Mouse (Mus musculus) Muller cell, postnatal 12 days (primary cell): ENCODE results near the gene Vps11.
A peak's percentile ranks its signal among the peaks of the same experiment; 100 is the strongest.
"Not testable (repeated sequence)": the region's sequence is repeated elsewhere in the genome, so short reads cannot be mapped to it uniquely, and the experiment has no call there.

Experiments
- DNase-seq: peaks from one replicate; pipeline ENCODE4 v3.0.0-alpha.2; 2015; ENCODE audit errors: inconsistent ontology term

The Vps11 gene

GRCm38 (mm10) chr9:44376141-44376540 lies 14.7 kb upstream of the Vps11 start:
- DNase-seq: no peak

- peak; percentile 25 for DNase-seq
Measured at GRCm38 (mm10) chr9:44373386-44373785, 11.9 kb upstream of the Vps11 start.

DNA sequence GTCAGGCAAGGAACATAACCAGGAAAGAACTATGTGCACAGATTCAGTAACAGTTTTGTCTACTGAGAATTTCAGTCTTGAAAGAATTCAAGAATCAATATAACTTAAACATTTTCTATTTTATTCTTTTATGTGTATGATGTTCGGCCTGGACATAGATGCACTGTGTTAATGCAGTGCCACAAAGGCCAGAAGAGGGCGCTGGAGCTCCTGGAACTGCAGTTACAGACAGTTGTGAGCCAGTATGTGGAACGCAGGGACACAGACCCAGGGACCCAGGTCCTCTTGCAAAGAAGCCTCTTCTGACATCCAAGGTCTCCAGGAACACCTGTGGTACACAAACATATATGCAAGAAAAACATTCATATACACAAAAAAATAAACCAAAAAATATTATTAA lies 3.0 kb upstream of the Vps11 start:
- DNase-seq: no peak

DNA sequence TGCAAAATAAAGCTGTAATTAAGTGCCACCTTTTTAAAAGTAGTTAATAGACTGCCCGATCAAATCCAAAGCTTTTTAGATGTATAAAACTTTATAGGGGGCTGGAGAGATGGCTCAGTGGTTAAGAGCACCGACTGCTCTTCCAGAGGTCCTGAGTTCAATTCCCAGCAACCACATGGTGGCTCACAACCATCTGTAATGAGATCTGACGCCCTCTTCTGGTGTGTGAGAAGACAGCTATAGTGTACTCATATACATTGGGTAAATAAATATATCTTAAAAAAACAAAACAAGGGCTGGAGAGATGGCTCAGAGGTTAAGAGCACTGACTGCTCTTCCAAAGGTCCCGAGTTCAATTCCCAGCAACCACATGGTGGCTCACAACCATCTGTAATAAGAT lies 461 bp upstream of the Vps11 start:
- DNase-seq: not testable (repeated sequence)

- no peak for DNase-seq
Measured at GRCm38 (mm10) chr9:44357207-44357606, 4.3 kb downstream of the Vps11 start.

DNA sequence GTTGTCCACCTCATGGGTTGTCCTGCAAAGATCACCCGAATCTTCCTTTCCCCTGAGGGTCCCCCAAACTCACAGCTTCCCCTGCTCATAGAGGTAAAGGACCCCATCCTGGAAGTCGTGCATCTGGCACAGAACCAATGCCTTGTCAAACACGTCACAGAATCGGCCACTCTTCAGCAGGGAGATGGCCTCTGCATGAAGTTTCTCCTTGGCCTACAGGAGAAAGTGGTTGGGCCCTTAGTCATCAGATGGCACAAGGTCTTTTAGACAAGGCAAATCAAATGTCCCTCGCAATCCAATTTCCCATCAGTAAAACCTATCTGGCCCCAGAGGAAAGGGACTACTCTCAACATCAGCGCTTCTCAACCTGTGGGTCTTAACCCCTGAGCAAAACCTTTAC lies 8.3 kb downstream of the Vps11 start:
- no peak for DNase-seq

GRCm38 (mm10) chr9:44352337-44352736 lies 9.1 kb downstream of the Vps11 start:
- DNase-seq: no peak

DNA sequence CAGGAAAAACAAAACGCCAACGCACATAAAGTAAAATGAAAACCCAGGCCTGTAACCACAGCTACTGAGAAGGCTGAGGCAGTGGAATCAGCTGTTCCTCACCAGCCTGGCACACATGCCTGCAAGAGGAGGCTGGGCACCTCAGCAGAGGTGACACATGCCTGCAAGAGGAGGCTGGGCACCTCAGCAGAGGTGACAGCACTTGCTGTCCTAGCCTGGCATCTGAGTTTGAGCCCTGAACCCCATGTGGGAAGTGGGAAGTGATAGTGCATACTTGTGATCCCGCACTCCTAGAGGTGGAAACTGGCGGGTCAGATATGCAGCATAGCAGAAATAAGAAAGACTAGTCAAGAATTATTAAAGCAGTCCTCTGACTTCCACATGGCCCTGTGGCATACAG lies 10.1 kb downstream of the Vps11 start:
- DNase-seq: no peak

DNA sequence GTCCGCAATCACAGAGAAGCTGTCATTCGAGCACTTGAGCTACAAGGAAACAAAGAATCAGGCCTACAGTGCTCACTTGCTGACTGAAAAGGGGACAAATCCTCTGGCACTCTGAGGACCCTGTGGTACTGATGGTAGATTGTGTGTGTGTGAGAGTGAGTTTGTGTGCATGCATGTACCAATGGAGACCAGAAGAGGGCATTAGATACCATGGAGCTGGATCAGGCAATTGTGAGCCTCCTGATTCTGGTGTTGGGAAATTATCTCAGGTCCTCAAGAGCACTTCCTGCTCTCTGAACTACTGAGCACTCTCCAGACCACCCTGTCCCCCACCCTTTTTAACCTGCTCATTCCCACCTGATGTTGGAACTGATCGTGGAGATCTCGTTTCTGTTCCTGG lies 12.9 kb downstream of the Vps11 start:
- no peak for DNase-seq

DNA sequence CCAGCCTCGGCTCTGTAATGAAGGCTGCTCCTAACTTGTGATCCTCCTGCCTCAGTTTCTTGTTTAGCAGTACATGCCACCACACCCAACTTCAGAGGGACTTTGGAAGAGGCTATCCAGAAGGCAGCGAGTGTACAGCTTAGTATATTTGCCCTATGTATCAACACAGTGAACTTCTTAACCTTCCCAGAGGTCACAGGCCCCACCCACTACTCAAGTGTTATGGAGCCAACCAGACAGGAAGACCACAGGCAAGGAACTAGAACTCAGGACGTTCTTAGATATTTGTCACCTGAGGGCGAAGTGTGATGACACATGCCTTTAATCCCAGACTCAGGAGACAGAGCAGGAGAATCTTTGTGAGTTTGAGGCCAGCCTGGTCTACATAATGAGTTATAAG lies 13.8 kb downstream of the Vps11 start:
- DNase-seq: no peak

GRCm38 (mm10) chr9:44347166-44347565 lies 14.3 kb downstream of the Vps11 start:
- no peak for DNase-seq

DNA sequence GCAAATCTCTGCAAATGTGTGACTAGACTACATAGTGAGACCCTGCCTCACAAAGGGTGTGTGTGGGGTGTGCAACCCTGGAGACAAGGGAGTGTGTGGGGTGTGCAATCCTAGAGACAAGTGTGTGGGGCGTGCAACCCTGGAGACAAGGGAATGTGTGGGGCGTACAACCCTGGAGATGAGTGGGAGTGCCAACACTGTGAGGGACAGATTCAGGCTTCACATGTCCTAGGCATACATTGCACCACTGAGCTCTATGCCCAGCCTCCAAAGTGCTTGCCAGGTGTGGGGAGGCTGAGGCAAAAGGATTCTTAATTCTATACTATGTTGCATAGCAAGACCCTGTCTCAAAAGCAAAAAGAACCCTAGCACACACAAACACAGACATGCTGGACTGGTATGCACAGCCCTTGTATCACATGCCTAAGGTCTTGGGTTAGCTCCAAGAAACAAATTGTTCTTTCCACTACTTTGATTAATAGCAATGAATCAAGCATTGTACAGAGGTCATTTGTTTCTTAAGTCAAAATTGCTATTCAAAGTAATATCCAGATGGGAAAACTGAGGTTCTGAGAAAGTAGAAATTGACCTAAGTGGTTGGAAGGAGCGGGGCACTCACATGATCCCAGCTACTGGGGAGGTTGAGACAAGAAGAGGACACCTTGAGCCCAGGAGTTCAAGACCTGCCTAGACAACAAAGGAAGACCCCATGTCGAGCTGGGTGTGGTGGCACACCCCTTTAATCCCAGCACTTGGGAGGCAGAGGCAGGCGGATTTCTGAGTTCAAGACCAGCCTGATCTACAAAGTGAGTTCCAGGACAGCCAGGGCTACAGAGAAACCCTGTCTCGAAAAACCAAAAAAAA lies 15.7 kb downstream of the Vps11 start:
- no peak for DNase-seq

- peak; percentile 96 for DNase-seq
Measured at GRCm38 (mm10) chr9:44343781-44344421, 17.6 kb downstream of the Vps11 start, which contains the start of gene Hmbs. Gene Hmbs, minus strand, starts transcription at chr9:44344228.

DNA sequence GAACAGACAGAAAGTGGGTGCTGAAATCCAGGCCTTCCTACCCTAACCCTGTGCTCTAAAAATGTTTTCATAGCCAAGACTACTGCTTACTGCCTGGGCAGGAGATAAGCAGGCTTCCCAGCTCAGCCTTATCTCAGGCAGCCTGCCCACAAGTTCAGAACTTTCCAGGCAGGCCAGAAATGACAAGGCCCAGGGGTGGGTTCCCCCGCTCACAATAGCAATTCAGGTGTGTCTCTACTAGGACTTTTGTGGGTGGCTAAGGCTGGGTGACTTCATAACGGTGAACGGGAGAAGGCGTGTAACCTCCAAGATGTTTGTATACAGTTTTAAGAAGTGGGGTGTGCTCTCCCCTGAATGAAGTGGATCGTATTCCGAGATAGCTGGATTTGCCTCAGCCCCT lies 18.2 kb downstream of the Vps11 start:
- DNase-seq: no peak

DNA sequence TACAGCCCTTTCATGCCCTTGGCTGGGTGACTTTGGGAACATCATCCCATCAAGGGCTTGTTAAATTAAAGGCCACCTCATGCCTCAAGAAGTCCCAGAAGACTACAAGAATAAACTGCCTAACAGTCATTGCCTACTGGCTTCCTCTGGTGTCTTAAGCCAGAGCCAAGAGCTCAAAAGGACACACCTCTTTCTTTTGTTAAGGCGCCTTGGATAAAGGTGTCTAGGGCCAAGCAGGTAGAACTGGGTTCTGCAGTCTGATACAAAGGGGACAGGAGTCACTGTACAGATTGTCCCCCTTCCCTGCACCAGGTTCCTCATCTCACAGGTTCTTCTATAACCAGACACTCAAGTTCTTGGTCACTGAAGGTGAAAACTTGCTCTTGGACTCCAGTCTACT lies 18.9 kb downstream of the Vps11 start:
- no peak for DNase-seq

- DNase-seq: no peak
Measured at GRCm38 (mm10) chr9:44342173-44342572, 19.3 kb downstream of the Vps11 start.

DNA sequence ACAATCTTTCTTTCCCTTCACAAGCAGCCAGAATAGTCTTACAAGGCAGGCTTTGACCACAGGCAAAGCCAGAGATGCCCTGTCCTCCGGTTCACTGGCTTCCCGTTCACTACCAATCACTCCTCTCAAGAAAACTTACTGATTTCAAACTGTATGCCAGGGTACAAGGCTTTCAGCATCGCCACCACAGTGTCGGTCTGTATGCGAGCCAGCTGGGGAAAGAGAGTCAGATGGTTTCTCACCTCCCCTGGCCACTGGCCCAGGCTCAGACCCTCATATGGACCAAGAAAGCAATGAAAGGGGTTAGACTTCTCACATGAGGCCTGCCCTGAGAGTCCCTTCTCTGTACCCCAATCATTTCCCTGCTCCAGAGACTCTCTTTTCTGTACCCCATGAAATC lies 20.0 kb downstream of the Vps11 start:
- DNase-seq: no peak

DNA sequence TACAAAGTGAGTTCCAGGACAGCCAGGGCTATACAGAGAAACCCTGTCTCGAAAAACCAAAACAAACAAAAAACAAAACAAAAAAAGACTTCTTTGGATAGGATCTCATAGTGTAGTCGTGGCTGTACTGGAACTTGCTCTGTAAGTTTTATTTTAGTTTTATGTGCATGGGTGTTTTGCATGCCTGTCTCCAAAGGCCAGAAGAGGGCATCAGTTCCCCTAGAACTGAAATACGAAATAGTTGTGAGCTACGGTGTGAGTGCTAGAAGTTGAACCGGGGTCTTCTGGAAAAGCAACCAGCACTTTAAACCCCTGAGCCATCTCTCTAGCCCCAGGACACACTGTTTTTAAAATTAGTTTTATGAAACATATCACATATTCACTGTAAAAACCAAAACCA lies 22.9 kb downstream of the Vps11 start:
- no peak for DNase-seq

- DNase-seq: peak; percentile 28
Measured at GRCm38 (mm10) chr9:44337436-44338169, 23.9 kb downstream of the Vps11 start.

DNA sequence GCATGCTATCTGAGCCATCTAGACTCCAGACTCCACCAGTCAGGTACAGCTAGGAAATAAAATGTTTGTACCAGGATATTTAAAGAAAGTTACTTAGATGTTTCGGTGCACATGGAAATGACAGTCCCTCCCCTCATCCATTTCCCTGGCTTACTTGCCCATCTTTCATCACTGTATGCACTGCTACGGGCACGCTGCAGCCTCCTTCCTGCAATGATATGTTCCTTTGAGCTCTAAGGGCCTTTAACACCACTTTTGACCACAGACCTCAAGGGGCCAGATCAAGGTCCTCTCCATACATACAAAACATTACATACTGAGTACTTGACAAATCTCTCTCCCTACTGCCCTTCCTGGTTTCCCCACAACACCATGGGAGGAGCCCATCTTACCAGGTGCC lies 24.5 kb downstream of the Vps11 start:
- no peak for DNase-seq

DNA sequence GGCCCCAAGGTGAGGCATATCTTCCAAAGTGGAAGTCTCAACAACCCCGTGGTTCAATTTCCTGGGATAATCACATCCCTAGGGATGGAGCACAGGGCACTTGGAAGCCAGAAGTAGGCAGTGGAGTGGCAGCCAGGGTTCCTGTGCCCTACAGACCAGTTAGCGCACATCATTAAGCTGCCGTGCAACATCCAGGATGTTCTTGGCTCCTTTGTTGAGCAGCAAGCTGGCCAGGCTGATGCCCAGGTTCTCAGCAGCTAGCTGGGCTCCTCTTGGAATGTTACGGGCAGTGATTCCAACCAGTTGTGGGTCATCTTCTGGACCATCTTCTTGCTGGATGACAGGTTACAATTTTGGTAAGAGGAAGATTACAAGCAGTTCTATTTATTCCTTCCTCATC lies 25.0 kb downstream of the Vps11 start:
- DNase-seq: not testable (repeated sequence)

DNA sequence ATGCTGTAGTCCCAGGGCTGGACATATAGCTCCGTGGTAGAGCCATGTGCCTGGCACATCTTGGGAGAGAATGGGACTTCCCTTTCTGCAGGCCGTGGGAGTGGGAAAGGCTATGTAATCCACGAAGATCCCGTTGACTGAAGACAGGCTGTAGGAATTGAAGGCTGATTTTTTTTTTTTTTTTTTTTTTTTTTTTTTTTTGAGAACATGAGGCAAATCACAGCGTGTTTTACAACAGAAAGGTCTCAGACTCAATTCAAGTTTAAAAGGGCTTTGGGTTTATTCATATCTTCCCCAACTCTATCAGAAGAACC lies 25.4 kb downstream of the Vps11 start:
- DNase-seq: no peak
